Mouse (Mus musculus) limb, embryonic 13.5 days (tissue): Measurements from ENCODE around the gene Tln1. TPM values are rescaled to one million over a fixed set of nuclear protein-coding genes. Genes with fewer than 3 reads are reported as not detected.
"Not testable (repeated sequence)": the region's sequence is repeated elsewhere in the genome, so short reads cannot be mapped to it uniquely, and the experiment has no call there.

Experiments used
- ATAC-seq: fragments of 200-750 bp; cut with Nextera tagmentation; 2 replicates; pipeline ENCODE4 v1.8.0; 2017; ENCODE audit warnings: low read depth, moderate number of reproducible peaks, moderate TSS enrichment; ENCODE audit not compliant: low FRiP score
- H3K27ac ChIP-seq: fragments of 300-500 bp; sonication (generic); 2 replicates; pipeline ENCODE4 v1.5.1; 2015; ENCODE audit warnings: inconsistent platforms, mild to moderate bottlenecking, moderate library complexity
- H3K27me3 ChIP-seq: fragments of 300-500 bp; sonication (generic); 2 replicates; pipeline ENCODE4 v1.6.1; 2015; ENCODE audit warnings: mild to moderate bottlenecking, inconsistent platforms
- H3K36me3 ChIP-seq: fragments of 300-500 bp; sonication (generic); 2 replicates; pipeline ENCODE4 v1.6.1; 2015; ENCODE audit warnings: inconsistent platforms, mild to moderate bottlenecking, moderate library complexity
- H3K4me1 ChIP-seq: fragments of 300-500 bp; sonication (generic); 2 replicates; pipeline ENCODE4 v1.6.1; 2015; ENCODE audit warnings: inconsistent platforms
- H3K4me2 ChIP-seq: fragments of 300-500 bp; sonication (generic); replicated peaks from 2 replicates; pipeline ENCODE4 v1.6.1; 2015; ENCODE audit warnings: inconsistent platforms, mild to moderate bottlenecking, moderate library complexity
- H3K4me3 ChIP-seq: fragments of 300-500 bp; sonication (generic); 2 replicates; pipeline ENCODE4 v1.5.1; 2015; ENCODE audit warnings: moderate library complexity, mild to moderate bottlenecking, inconsistent platforms
- H3K9ac ChIP-seq: fragments of 300-500 bp; sonication (generic); 2 replicates; pipeline ENCODE4 v1.6.1; 2015; ENCODE audit warnings: mild to moderate bottlenecking, inconsistent platforms
- H3K9me3 ChIP-seq: fragments of 300-500 bp; sonication (generic); 2 replicates; pipeline ENCODE4 v1.6.1; 2016; ENCODE audit warnings: inconsistent platforms
- WGBS: fragments of 180-500 bp; shearing (Covaris S2); methylation state at CpG from one replicate; pipeline ENCODE4 v1.1.7; 2015; 5-methylcytosine and 5-hydroxymethylcytosine counted together
- polyA plus RNA-seq: library from polyadenylated mRNA; unstranded; fragments of >200 nt; fragmentation: Nextera tagmentation; extraction: Ambion mirVana; gene quantifications from 2 replicates; pipeline ENCODE4 v1.2.1, GENCODE M21; 2015

Tln1 gene
- polyA plus RNA-seq, 1 experiment from 2014 or later, result 60.4 TPM

- peak overlapping the region; percentile 79 for H3K4me2 ChIP-seq
- WGBS, result 92% methylated on average over 8 of the region's 8 CpGs
- 0 out of 2 replicates have a peak overlapping the region, but pooled peaks have one; percentile 65 for H3K4me3 ChIP-seq
These were observed 65.1 kb downstream of the Tln1 start for GRCm38 (mm10) chr4:43497405-43497804.

GRCm38 (mm10) chr4:43496587-43496986, 65.9 kb downstream of the Tln1 start:
- 72% methylated on average over 6 of the region's 6 CpGs for WGBS
- ATAC-seq, result no peak
- H3K4me1 ChIP-seq, result peaks cover 39% of the 10 kb centered on the region

More at GRCm38 (mm10) chr4:43497405-43497804, 65.1 kb downstream of the Tln1 start:
- no peak for ATAC-seq
- Histone ChIP-seq H3K9ac (peak overlapping the region; percentile 74; the same call in 1 of the 2 replicates), H3K9me3 (no peaks in the 10 kb centered on the region), H3K36me3 (peaks cover 26% of the 10 kb centered on the region), H3K27me3 (no peaks in the 10 kb centered on the region), H3K27ac (no peak overlapping the region), H3K4me1 (peaks cover 42% of the 10 kb centered on the region)

GRCm38 (mm10) chr4:43493846-43494240, 68.6 kb downstream of the Tln1 start:
- WGBS, result 2% methylated on average over 9 of the region's 9 CpGs
- Histone ChIP-seq H3K9ac (peak overlapping the region; percentile 85), H3K27ac (peak overlapping the region; percentile 92), H3K4me3 (peak overlapping the region; percentile 76), H3K36me3 (peaks cover 26% of the 10 kb centered on the region), H3K27me3 (no peaks in the 10 kb centered on the region), H3K4me2 (peak overlapping the region; percentile 74), H3K4me1 (peaks cover 31% of the 10 kb centered on the region), H3K9me3 (no peaks in the 10 kb centered on the region)
- no peak for ATAC-seq

More at GRCm38 (mm10) chr4:43496587-43496986, 65.9 kb downstream of the Tln1 start:
- Histone ChIP-seq H3K27ac (no peak overlapping the region), H3K9me3 (no peaks in the 10 kb centered on the region), H3K4me2 (no peak overlapping the region), H3K9ac (no peak overlapping the region), H3K4me3 (no peak overlapping the region), H3K27me3 (no peaks in the 10 kb centered on the region), H3K36me3 (peaks cover 26% of the 10 kb centered on the region)

- H3K4me1 ChIP-seq, result peaks cover 26% of the 10 kb centered on the region
- H3K4me2 ChIP-seq, result peak overlapping the region; percentile 74
- peak overlapping the region; percentile 85 for H3K9ac ChIP-seq
- no peaks in the 10 kb centered on the region for H3K9me3 ChIP-seq
- H3K27ac ChIP-seq, result peak overlapping the region; percentile 92
- ATAC-seq, result peak; percentile 90
- no peaks in the 10 kb centered on the region for H3K27me3 ChIP-seq
- H3K36me3 ChIP-seq, result peaks cover 26% of the 10 kb centered on the region
- peak overlapping the region; percentile 76 for H3K4me3 ChIP-seq
- WGBS, result under 1% methylated on average over 47 of the region's 47 CpGs
These were observed 69.2 kb downstream of the Tln1 start for GRCm38 (mm10) chr4:43493186-43493845.

GRCm38 (mm10) chr4:43492821-43493185, 69.7 kb downstream of the Tln1 start, which contains the start of gene Ccdc107:
Ccdc107 (plus strand) TSS chr4:43492900.
- ATAC-seq, result peak; percentile 98
- Histone ChIP-seq H3K4me3 (peak within 1 kb of the TSS; percentile 76), H3K4me1 (peaks cover 21% of the 10 kb centered on the region), H3K27me3 (no peaks in the 10 kb centered on the region), H3K4me2 (peak within 1 kb of the TSS; percentile 74), H3K36me3 (peaks cover 25% of the 10 kb centered on the region), H3K9ac (peak within 1 kb of the TSS; percentile 85), H3K9me3 (no peaks in the 10 kb centered on the region), H3K27ac (peak within 1 kb of the TSS; percentile 92)
- WGBS, result under 1% methylated on average over 25 of the region's 25 CpGs

DNA sequence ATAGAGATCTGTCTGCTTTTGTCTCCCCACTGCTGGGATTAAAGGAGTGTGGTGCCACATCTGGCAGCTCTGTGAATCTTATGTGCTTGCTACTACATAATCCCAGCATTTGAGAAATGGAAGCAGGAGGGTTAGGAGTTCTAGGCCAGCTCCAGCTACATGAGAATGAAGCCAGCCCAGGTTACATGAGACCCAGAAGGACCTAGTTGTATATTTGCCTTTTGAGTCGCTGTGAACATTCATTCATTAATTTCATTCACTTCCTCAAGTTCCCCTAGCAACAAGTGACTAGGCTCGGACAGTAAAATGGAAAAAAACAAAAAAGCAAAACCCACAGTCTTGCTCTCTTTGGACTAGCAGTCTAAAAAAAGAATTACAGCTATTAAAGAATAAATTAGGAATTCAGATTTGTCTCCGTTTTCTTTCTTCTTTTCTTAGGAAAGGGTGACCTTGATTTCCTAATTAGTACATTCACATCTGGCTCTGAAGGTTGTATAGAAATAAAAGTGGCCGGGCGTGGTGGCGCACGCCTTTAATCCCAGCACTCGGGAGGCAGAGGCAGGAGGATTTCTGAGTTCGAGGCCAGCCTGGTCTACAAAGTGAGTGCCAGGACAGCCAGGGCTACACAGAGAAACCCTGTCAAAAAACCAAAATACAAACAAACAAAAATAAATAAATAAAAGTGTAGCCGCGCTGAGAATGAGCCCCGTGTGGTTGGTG, 70.2 kb downstream of the Tln1 start:
- H3K27me3 ChIP-seq, result no peaks in the 10 kb centered on the region
- H3K9me3 ChIP-seq, result no peaks in the 10 kb centered on the region
- peak overlapping the region; percentile 52; the same call in 1 of the 2 replicates for H3K27ac ChIP-seq
- H3K4me3 ChIP-seq, result peak overlapping the region; percentile 76
- H3K9ac ChIP-seq, result no peak overlapping the region
- peak overlapping the region; percentile 74 for H3K4me2 ChIP-seq
- WGBS, result 47% methylated on average over 12 of the region's 12 CpGs
- peaks cover 20% of the 10 kb centered on the region for H3K36me3 ChIP-seq
- H3K4me1 ChIP-seq, result peaks cover 15% of the 10 kb centered on the region
- 0 out of 2 replicates have a peak, but pooled peaks have one; percentile 5 for ATAC-seq

DNA sequence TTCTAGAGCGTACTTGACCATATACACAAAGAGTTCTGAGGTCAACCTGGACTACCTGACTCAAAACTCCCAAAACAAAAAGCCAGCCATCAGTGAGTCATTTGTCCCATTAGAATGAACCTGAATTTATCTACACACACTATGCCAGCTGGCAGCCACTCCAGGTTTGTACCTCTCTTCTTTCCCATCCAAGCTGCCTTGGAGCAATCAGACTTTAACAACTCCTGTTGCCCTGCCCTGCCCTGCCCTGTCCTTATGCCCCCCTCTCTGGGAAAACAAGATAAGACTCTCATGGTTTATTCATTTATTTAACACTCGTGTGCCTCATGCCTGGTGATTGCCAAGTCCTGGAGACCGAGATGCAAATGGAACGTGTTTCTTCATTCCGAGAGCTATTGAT, 71.7 kb downstream of the Tln1 start:
- Histone ChIP-seq H3K27ac (no peak overlapping the region), H3K9ac (no peak overlapping the region), H3K4me1 (peaks cover 15% of the 10 kb centered on the region), H3K9me3 (no peaks in the 10 kb centered on the region), H3K4me2 (no peak overlapping the region), H3K27me3 (no peaks in the 10 kb centered on the region), H3K4me3 (no peak overlapping the region), H3K36me3 (peaks cover 5% of the 10 kb centered on the region)
- WGBS, result 85% methylated on average over 5 of the region's 5 CpGs
- ATAC-seq, result no peak

- H3K4me3 ChIP-seq, result no peak overlapping the region
- no peak for ATAC-seq
- no peak overlapping the region for H3K27ac ChIP-seq
- no peak overlapping the region for H3K9ac ChIP-seq
- H3K9me3 ChIP-seq, result no peaks in the 10 kb centered on the region
- H3K4me2 ChIP-seq, result no peak overlapping the region
- no peaks in the 10 kb centered on the region for H3K27me3 ChIP-seq
- no peaks in the 10 kb centered on the region for H3K36me3 ChIP-seq
- WGBS, result 99% methylated on average over 3 of the region's 3 CpGs
- peaks cover 8% of the 10 kb centered on the region for H3K4me1 ChIP-seq
These were observed 72.9 kb downstream of the Tln1 start for GRCm38 (mm10) chr4:43489611-43490010.

GRCm38 (mm10) chr4:43485666-43486065, 76.8 kb downstream of the Tln1 start:
- H3K27me3 ChIP-seq, H3K9ac ChIP-seq, H3K27ac ChIP-seq, H3K36me3 ChIP-seq, ATAC-seq, H3K4me2 ChIP-seq, H3K4me3 ChIP-seq, H3K4me1 ChIP-seq, H3K9me3 ChIP-seq: not testable (repeated sequence)
- 84% methylated on average over 5 of the region's 5 CpGs for WGBS

- Histone ChIP-seq H3K4me2 (no peak within 1 kb of the TSS), H3K4me3 (no peak within 1 kb of the TSS), H3K9me3 (no peaks in the 10 kb centered on the region), H3K9ac (no peak within 1 kb of the TSS), H3K27me3 (no peaks in the 10 kb centered on the region), H3K4me1 (no peaks in the 10 kb centered on the region), H3K27ac (no peak within 1 kb of the TSS), H3K36me3 (no peaks in the 10 kb centered on the region)
- ATAC-seq, result no peak
- WGBS, result 58% methylated on average over 12 of the region's 12 CpGs
These were observed 78.9 kb downstream of the Tln1 start, which contains the start of gene Sit1 for GRCm38 (mm10) chr4:43483535-43484091. Sit1 (minus strand) TSS chr4:43483734.

- H3K27ac ChIP-seq, result no peak overlapping the region
- H3K4me1 ChIP-seq, result 0 out of 2 replicates have a peak, but pooled peaks cover 4% of the 10 kb centered on the region
- 61% methylated on average over 10 of the region's 10 CpGs for WGBS
- H3K4me2 ChIP-seq, result no peak overlapping the region
- H3K9me3 ChIP-seq, result no peaks in the 10 kb centered on the region
- no peaks in the 10 kb centered on the region for H3K36me3 ChIP-seq
- no peaks in the 10 kb centered on the region for H3K27me3 ChIP-seq
- no peak overlapping the region for H3K9ac ChIP-seq
- no peak overlapping the region for H3K4me3 ChIP-seq
- ATAC-seq, result no peak
These were observed 79.9 kb downstream of the Tln1 start for GRCm38 (mm10) chr4:43482591-43482990.

GRCm38 (mm10) chr4:43481894-43482456, 80.5 kb downstream of the Tln1 start:
- Histone ChIP-seq H3K9me3 (no peaks in the 10 kb centered on the region), H3K27me3 (no peaks in the 10 kb centered on the region), H3K4me1 (0 out of 2 replicates have a peak, but pooled peaks cover 4% of the 10 kb centered on the region), H3K4me2 (no peak overlapping the region), H3K27ac (no peak overlapping the region), H3K9ac (no peak overlapping the region), H3K36me3 (no peaks in the 10 kb centered on the region), H3K4me3 (no peak overlapping the region)
- WGBS, result 75% methylated on average over 7 of the region's 7 CpGs
- no peak for ATAC-seq
